Mouse (Mus musculus) embryonic facial prominence, embryonic 15.5 days (tissue): ENCODE results near the gene Neurod4. TPM values are rescaled to one million over a fixed set of nuclear protein-coding genes. Genes with fewer than 3 reads are reported as not detected.

Experiments used
- ATAC-seq: fragments of 200-750 bp; cut with Nextera tagmentation; 2 replicates; pipeline ENCODE4 v1.8.0; 2017; ENCODE audit warnings: low read depth, moderate TSS enrichment; ENCODE audit not compliant: insufficient number of reproducible peaks, low FRiP score, low TSS enrichment
- H3K27ac ChIP-seq: fragments of 300-500 bp; sonication (generic); replicated peaks from 2 replicates; pipeline ENCODE4 v1.5.1; 2015; ENCODE audit warnings: mild to moderate bottlenecking, inconsistent platforms
- H3K27me3 ChIP-seq: fragments of 300-500 bp; sonication (generic); 2 replicates; pipeline ENCODE4 v1.6.1; 2015; ENCODE audit warnings: inconsistent platforms
- H3K36me3 ChIP-seq: fragments of 300-500 bp; sonication (generic); 2 replicates; pipeline ENCODE4 v1.6.1; 2015; ENCODE audit warnings: mild to moderate bottlenecking, inconsistent platforms
- H3K4me1 ChIP-seq: fragments of 300-500 bp; sonication (generic); 2 replicates; pipeline ENCODE4 v1.6.1; 2015; ENCODE audit warnings: inconsistent platforms
- H3K4me2 ChIP-seq: fragments of 300-500 bp; sonication (generic); replicated peaks from 2 replicates; pipeline ENCODE4 v1.6.1; 2015; ENCODE audit warnings: mild to moderate bottlenecking, inconsistent platforms
- H3K4me3 ChIP-seq: fragments of 300-500 bp; sonication (generic); replicated peaks from 2 replicates; pipeline ENCODE4 v1.5.1; 2015; ENCODE audit warnings: mild to moderate bottlenecking, inconsistent platforms
- H3K9ac ChIP-seq: fragments of 300-500 bp; sonication (generic); 2 replicates; pipeline ENCODE4 v1.6.1; 2015; ENCODE audit warnings: inconsistent platforms
- H3K9me3 ChIP-seq: fragments of 300-500 bp; sonication (generic); replicated peaks from 2 replicates; pipeline ENCODE4 v1.6.1; 2016; ENCODE audit warnings: inconsistent platforms
- WGBS: fragments of 180-500 bp; shearing (Covaris S2); methylation state at CpG from one replicate; pipeline ENCODE4 v1.1.7; 2015; 5-methylcytosine and 5-hydroxymethylcytosine counted together
- polyA plus RNA-seq: library from polyadenylated mRNA; unstranded; fragments of >200 nt; fragmentation: Nextera tagmentation; extraction: Ambion mirVana; gene quantifications from 2 replicates; pipeline ENCODE4 v1.2.1, GENCODE M21; 2015

Neurod4 gene
- polyA plus RNA-seq, 1 experiment from 2014 or later: 0.13 TPM

GRCm38 (mm10) chr10:130232117-130232516 is 47.9 kb downstream of the Neurod4 start:
- no peaks in the 10 kb centered on the region for H3K27me3 ChIP-seq
- H3K9ac ChIP-seq: no peak overlapping the region
- no peaks in the 10 kb centered on the region for H3K9me3 ChIP-seq
- WGBS: 49% methylated on average over 1 of the region's 1 CpGs
- H3K4me2 ChIP-seq: no peak overlapping the region
- no peak for ATAC-seq
- H3K4me1 ChIP-seq: no peaks in the 10 kb centered on the region
- H3K4me3 ChIP-seq: no peak overlapping the region
- no peak overlapping the region for H3K27ac ChIP-seq
- H3K36me3 ChIP-seq: no peaks in the 10 kb centered on the region

GRCm38 (mm10) chr10:130229584-130229983 is 50.5 kb downstream of the Neurod4 start:
- Histone ChIP-seq H3K4me1 (no peaks in the 10 kb centered on the region), H3K27me3 (no peaks in the 10 kb centered on the region), H3K36me3 (no peaks in the 10 kb centered on the region), H3K4me3 (no peak overlapping the region), H3K27ac (no peak overlapping the region), H3K4me2 (no peak overlapping the region), H3K9ac (no peak overlapping the region), H3K9me3 (no peaks in the 10 kb centered on the region)
- no peak for ATAC-seq
- 78% methylated on average over 5 of the region's 5 CpGs for WGBS

GRCm38 (mm10) chr10:130228246-130228645 is 51.8 kb downstream of the Neurod4 start:
- H3K36me3 ChIP-seq: no peaks in the 10 kb centered on the region
- no peak overlapping the region for H3K4me2 ChIP-seq
- no peaks in the 10 kb centered on the region for H3K27me3 ChIP-seq
- WGBS: 0% methylated on average over 1 of the region's 1 CpGs
- H3K9me3 ChIP-seq: no peaks in the 10 kb centered on the region
- ATAC-seq: no peak
- no peak overlapping the region for H3K4me3 ChIP-seq
- H3K9ac ChIP-seq: no peak overlapping the region
- H3K27ac ChIP-seq: no peak overlapping the region
- no peaks in the 10 kb centered on the region for H3K4me1 ChIP-seq

DNA sequence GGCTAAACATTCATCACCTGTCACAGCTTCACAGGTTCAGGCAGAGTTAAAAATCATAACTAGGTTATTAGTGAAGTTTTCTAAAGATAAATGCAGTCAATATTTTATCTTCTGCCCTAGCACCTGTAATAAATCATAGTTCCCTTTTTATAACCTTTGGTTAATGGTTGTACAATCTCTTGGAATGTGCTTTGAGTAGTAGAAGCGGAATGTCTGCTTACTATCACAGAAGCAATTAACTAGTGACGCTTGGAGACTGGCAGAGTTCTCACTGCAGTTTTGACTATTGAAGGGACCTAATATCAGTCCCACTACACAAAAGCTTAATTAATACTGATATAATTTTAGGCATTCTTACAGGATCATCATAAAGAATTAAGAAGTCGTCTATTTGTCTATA is 55.0 kb downstream of the Neurod4 start:
- Histone ChIP-seq H3K4me2 (no peak overlapping the region), H3K27ac (no peak overlapping the region), H3K9ac (no peak overlapping the region), H3K36me3 (no peaks in the 10 kb centered on the region), H3K27me3 (no peaks in the 10 kb centered on the region), H3K9me3 (no peaks in the 10 kb centered on the region), H3K4me1 (no peaks in the 10 kb centered on the region), H3K4me3 (no peak overlapping the region)
- no peak for ATAC-seq
- WGBS: 78% methylated on average over 3 of the region's 3 CpGs

Other genes starting within 250 kb of the Neurod4 start
- not detected in 2 replicates for gene Olfr821, start 249.9 kb downstream of the Neurod4 start, polyA plus RNA-seq
- gene Olfr822, start 209.0 kb downstream of the Neurod4 start, polyA plus RNA-seq: 0.23 TPM in 1 of 2 replicates, not detected in the other
- not detected in 2 replicates for gene Olfr823, start 164.9 kb downstream of the Neurod4 start, polyA plus RNA-seq
- gene Olfr824, start 150.2 kb downstream of the Neurod4 start, polyA plus RNA-seq: not detected in 2 replicates
- 0.27 TPM in 1 of 2 replicates, not detected in the other for gene Olfr825, start 113.5 kb downstream of the Neurod4 start, polyA plus RNA-seq
- gene Olfr826, start 96.1 kb downstream of the Neurod4 start, polyA plus RNA-seq: not detected in 2 replicates
- 0.05 TPM in 1 of 2 replicates, not detected in the other for gene Olfr827, start 65.8 kb downstream of the Neurod4 start, polyA plus RNA-seq
- 2.5 and 3.2 TPM in 2 replicates for gene Tespa1, start 42.6 kb upstream of the Neurod4 start, polyA plus RNA-seq
- 0.04 TPM in 1 of 2 replicates, not detected in the other for gene Vmn2r84, start 114.1 kb upstream of the Neurod4 start, polyA plus RNA-seq
- gene Vmn2r85, start 149.5 kb upstream of the Neurod4 start, polyA plus RNA-seq: not detected in 2 replicates
- gene Vmn2r86, start 175.8 kb upstream of the Neurod4 start, polyA plus RNA-seq: not detected in 2 replicates
- gene Vmn2r87, start 217.2 kb upstream of the Neurod4 start, polyA plus RNA-seq: not detected in 2 replicates